Mouse (Mus musculus) adrenal gland, postnatal 4 days (tissue): Measurements from ENCODE around the gene Syap1. TPM values are rescaled to one million over a fixed set of nuclear protein-coding genes. Genes with fewer than 3 reads are reported as not detected.
"Not testable (repeated sequence)": the region's sequence is repeated elsewhere in the genome, so short reads cannot be mapped to it uniquely, and the experiment has no call there.

Experiments
- DNase-seq, 2 experiments: peaks; one replicate each; pipeline ENCODE4 v3.0.0; 2021 to 2022; ENCODE audit warnings: low spot score in 2 of 2, mixed read lengths in 2 of 2
- microRNA-seq: library from miRNA; unstranded; fragments of <30 nt; microRNA quantifications from one replicate; pipeline ENCODE4 v1.2.0, GENCODE M21; 2021
- total RNA-seq, 2 experiments: library from RNA; stranded (reverse); gene quantifications; 2 replicates each; pipeline ENCODE4 v1.2.3; 2021

Gene Syap1
- total RNA-seq, 2 experiments from 2014 or later: 62.3 to 64.4 TPM

GRCm38 (mm10) chrX:162831036-162831435 is 57.2 kb downstream of the Syap1 start:
- no peak for DNase-seq

- not testable (repeated sequence) for DNase-seq
Observed at GRCm38 (mm10) chrX:162830313-162830712, 57.9 kb downstream of the Syap1 start.

- DNase-seq: no peak
Observed at GRCm38 (mm10) chrX:162829741-162830140, 58.5 kb downstream of the Syap1 start.

- DNase-seq: peak; percentile 56 to 86
Observed at GRCm38 (mm10) chrX:162829203-162829708, 59.0 kb downstream of the Syap1 start, which contains the start of gene Txlng. Txlng (minus strand) TSS chrX:162829454.

- peak in 1 of 2 experiments; percentile 2 for DNase-seq
Observed at GRCm38 (mm10) chrX:162828783-162829182, 59.5 kb downstream of the Syap1 start.

GRCm38 (mm10) chrX:162828016-162828415 is 60.2 kb downstream of the Syap1 start:
- DNase-seq: no peak

Small RNAs within 50 kb of the gene (microRNA-seq; reads per million reads assigned to microRNA genes)
- not detected for gene Mir3473a

Other genes starting within 250 kb of the Syap1 start
- gene Reps2, start 244.8 kb downstream of the Syap1 start, total RNA-seq: 1 to 10 TPM; 4.3 to 5.6 TPM
- 100 to 1,000 TPM; 243 to 252 TPM for gene Rbbp7, start 128.0 kb downstream of the Syap1 start, total RNA-seq
- 10 to 100 TPM; 19.6 to 20.8 TPM for gene Txlng, start 59.0 kb downstream of the Syap1 start, total RNA-seq
- gene Ctps2, start 12.8 kb upstream of the Syap1 start, total RNA-seq: 100 to 1,000 TPM; 118 to 126 TPM
- gene S100g, start 76.2 kb upstream of the Syap1 start, total RNA-seq: 10 to 100 TPM in 1 of 2 experiments, not detected in 1; 82.1 TPM